Mouse (Mus musculus) heart, embryonic 16.5 days (tissue): ENCODE data around the gene Guca1b. TPM values are rescaled to one million over a fixed set of nuclear protein-coding genes. Genes with fewer than 3 reads are reported as not detected.

Experiments
- ATAC-seq: fragments of 200-750 bp; cut with Nextera tagmentation; replicated peaks from 2 replicates; pipeline ENCODE4 v1.8.0; 2017; ENCODE audit warnings: moderate number of reproducible peaks; ENCODE audit not compliant: insufficient read depth, low FRiP score; ENCODE audit errors: extremely low read depth
- H3K27ac ChIP-seq: fragments of 300-500 bp; sonication (generic); 2 replicates; pipeline ENCODE4 v1.5.1; 2014; ENCODE audit warnings: mild to moderate bottlenecking, low read length, control low read depth, moderate library complexity
- H3K27me3 ChIP-seq: fragments of 300-500 bp; sonication (generic); 2 replicates; pipeline ENCODE4 v1.6.1; 2014; ENCODE audit warnings: low read length, mixed read lengths; ENCODE audit not compliant: control insufficient read depth, insufficient read depth
- H3K36me3 ChIP-seq: fragments of 300-500 bp; sonication (generic); 2 replicates; pipeline ENCODE4 v1.6.1; 2014; ENCODE audit not compliant: control insufficient read depth, insufficient read depth
- H3K4me1 ChIP-seq: fragments of 300-500 bp; sonication (generic); 2 replicates; pipeline ENCODE4 v1.6.1; 2014; ENCODE audit warnings: low read length, mixed read lengths; ENCODE audit not compliant: control insufficient read depth, insufficient read depth
- H3K4me2 ChIP-seq: fragments of 300-500 bp; sonication (generic); 2 replicates; pipeline ENCODE4 v1.6.1; 2014; ENCODE audit warnings: low read depth, mild to moderate bottlenecking, control low read depth, low read length
- H3K4me3 ChIP-seq: fragments of 300-500 bp; sonication (generic); 2 replicates; pipeline ENCODE4 v1.5.1; 2014; ENCODE audit warnings: mild to moderate bottlenecking, control low read depth, low read length
- H3K9ac ChIP-seq: fragments of 300-500 bp; sonication (generic); 2 replicates; pipeline ENCODE4 v1.6.1; 2014; ENCODE audit warnings: low read length, control low read depth
- H3K9me3 ChIP-seq: fragments of 300-500 bp; sonication (generic); replicated peaks from 2 replicates; pipeline ENCODE4 v1.6.1; 2016; ENCODE audit warnings: low read length; ENCODE audit not compliant: control insufficient read depth
- WGBS: fragments of 180-500 bp; shearing (Covaris S2); extraction: QIAGEN DNeasy Blood & Tissue Kit; methylation state at CpG from one replicate; pipeline ENCODE4 v1.1.7; 2014; 5-methylcytosine and 5-hydroxymethylcytosine counted together
- polyA plus RNA-seq: library from polyadenylated mRNA; unstranded; fragments of >200 nt; fragmentation: Nextera tagmentation; extraction: Ambion mirVana; gene quantifications from 2 replicates; pipeline ENCODE4 v1.2.1, GENCODE M21; 2015

Gene Guca1b
- polyA plus RNA-seq, 1 experiment from 2014 or later, result 1.2 TPM

DNA sequence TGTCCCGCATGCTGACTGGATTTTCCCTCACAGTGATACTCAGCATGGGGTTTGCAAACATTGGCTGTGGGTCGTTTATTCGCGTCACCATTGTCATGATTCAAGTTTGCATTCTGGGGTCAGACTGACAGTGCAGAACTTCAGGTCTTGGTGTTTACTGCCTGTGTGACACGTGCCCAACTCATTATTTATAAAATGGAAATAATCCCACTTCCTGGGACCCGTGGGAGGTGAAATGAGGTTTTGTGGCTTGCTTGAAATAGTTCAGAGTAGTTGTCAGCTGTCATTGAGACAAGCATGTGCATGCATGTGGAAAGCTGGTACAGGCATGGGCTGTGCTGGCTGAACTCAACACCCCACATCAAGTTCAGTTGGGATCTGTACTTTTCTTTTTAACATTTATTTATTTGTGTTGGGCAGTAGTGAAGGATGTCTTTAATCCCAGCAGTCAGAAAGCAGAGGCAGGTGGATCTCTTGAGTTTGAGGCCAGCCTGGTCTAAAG is 8.4 kb upstream of the Guca1b start:
- H3K4me1 ChIP-seq, result no peaks in the 10 kb centered on the region
- ATAC-seq, result no peak
- H3K27me3 ChIP-seq, result no peaks in the 10 kb centered on the region
- H3K4me2 ChIP-seq, result no peak overlapping the region
- no peak overlapping the region for H3K4me3 ChIP-seq
- 85% methylated on average over 6 of the region's 6 CpGs for WGBS
- H3K9me3 ChIP-seq, result no peaks in the 10 kb centered on the region
- no peak overlapping the region for H3K27ac ChIP-seq
- H3K9ac ChIP-seq, result no peak overlapping the region
- peaks cover 62% of the 10 kb centered on the region for H3K36me3 ChIP-seq

DNA sequence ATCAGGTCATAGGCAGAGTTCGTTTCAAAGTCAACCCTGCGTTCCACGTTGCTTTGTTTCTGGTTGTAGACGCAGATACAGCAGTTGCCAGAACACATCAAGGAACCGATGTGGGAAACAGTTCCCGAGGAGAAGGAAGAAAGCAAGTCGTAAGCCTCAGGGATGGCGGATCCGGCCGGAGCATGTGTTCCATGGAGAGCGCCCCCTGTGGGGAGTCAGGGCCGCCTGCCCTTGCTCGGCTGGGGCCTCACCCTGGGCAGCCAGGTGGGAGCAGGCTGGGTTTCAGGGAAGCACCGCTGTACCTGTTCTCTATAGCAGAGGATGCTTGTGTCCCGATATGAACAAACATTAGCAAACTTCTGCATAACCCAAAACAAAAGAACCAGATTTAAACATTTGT is 7.1 kb upstream of the Guca1b start:
- Histone ChIP-seq H3K36me3 (peaks cover 59% of the 10 kb centered on the region), H3K27me3 (no peaks in the 10 kb centered on the region), H3K9ac (no peak overlapping the region), H3K4me1 (no peaks in the 10 kb centered on the region), H3K4me2 (no peak overlapping the region), H3K9me3 (no peaks in the 10 kb centered on the region), H3K4me3 (no peak overlapping the region), H3K27ac (no peak overlapping the region)
- ATAC-seq, result no peak
- 77% methylated on average over 15 of the region's 15 CpGs for WGBS

DNA sequence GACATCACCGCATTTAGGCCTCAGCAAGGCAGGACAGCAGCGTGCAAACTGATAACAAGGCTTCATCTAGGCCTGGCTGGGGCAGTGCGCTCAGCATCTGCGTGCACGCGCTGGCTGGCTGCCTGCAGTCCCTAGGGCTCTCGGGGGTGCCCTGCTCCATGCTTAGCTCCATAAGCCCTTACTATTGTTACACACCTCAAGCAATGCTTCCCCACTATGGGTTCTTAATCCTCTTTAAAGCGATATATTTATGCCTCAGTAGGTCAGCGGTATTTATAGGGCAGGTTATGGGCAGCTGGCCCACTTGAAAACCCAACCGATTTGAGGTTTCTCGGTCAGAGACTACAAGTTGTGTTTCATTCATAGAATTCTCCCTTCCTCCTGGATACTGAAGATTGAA is 3.3 kb upstream of the Guca1b start:
- Histone ChIP-seq H3K9me3 (peaks cover 5% of the 10 kb centered on the region; the same call in 1 of the 2 replicates), H3K27ac (no peak overlapping the region), H3K27me3 (no peaks in the 10 kb centered on the region), H3K4me3 (no peak overlapping the region), H3K9ac (no peak overlapping the region), H3K4me2 (no peak overlapping the region), H3K4me1 (no peaks in the 10 kb centered on the region), H3K36me3 (peaks cover 24% of the 10 kb centered on the region)
- no peak for ATAC-seq
- WGBS, result 72% methylated on average over 11 of the region's 11 CpGs

DNA sequence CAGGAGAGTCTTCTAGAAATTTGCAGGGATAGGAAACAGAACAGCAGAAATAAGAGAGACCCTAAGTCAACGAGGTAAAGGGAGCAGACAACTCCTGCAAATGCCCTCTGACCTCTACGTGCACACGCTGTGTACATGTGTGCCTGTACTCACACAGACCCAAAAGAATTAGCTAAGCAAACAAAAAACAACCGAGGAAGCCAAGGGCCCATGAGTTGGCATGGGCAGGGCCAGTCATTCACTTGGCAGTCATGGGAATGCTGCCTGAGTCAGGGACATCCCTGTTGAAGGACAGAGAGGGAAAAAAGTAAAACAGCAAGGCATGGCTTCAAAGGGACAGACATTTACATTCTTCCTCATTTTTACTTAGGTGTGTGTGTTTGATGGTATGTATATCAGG is 1.9 kb upstream of the Guca1b start:
- Histone ChIP-seq H3K9ac (no peak overlapping the region), H3K4me1 (no peaks in the 10 kb centered on the region), H3K27me3 (no peaks in the 10 kb centered on the region), H3K27ac (no peak overlapping the region), H3K4me2 (no peak overlapping the region), H3K9me3 (peaks cover 5% of the 10 kb centered on the region; the same call in 1 of the 2 replicates), H3K36me3 (peaks cover 22% of the 10 kb centered on the region), H3K4me3 (no peak overlapping the region)
- ATAC-seq, result no peak
- WGBS, result 88% methylated on average over 4 of the region's 4 CpGs

DNA sequence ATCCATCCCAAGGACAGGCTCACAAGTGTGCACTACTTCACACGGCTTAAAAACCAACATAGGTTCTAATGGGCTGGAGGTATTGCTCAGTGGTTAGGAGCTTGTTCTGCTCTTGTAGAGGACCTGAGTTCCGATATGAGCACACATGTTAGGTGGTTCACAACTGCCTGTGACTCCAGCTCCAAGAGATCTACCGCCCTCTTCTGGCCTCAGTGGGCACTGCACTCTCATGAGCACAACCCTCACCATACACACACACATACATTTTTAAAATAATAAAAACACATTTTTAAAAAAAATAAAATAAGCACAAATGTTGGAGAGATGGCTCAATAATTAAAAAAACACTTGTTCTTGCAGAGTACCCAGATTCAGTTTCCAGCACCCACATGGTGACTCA is 1.1 kb upstream of the Guca1b start:
- 90% methylated on average over 3 of the region's 3 CpGs for WGBS
- Histone ChIP-seq H3K9me3 (peaks cover 5% of the 10 kb centered on the region; the same call in 1 of the 2 replicates), H3K27me3 (no peaks in the 10 kb centered on the region), H3K4me1 (no peaks in the 10 kb centered on the region), H3K27ac (no peak overlapping the region), H3K36me3 (peaks cover 16% of the 10 kb centered on the region), H3K4me3 (no peak overlapping the region), H3K9ac (no peak overlapping the region), H3K4me2 (no peak overlapping the region)
- no peak for ATAC-seq

DNA sequence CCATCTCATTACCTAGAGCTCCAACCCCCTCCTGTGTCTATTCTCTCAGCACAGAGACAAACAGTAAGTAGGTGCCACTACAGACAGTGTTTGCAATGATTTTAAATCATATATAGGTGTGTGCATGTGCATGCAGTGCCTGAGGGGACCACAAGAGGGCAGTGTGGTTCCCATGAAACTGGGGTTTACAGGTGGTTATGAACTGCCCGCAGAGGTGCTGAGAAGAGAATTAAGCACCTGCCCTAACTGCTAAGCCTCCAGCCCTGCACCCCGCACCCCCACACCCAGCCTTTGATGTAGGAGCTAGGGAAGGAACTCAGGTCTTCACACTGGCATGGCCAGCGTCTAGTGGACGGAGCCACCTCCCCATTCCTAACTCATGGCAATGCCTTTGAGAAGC is 1.5 kb downstream of the Guca1b start:
- WGBS, result 58% methylated on average over 4 of the region's 4 CpGs
- Histone ChIP-seq H3K4me1 (no peaks in the 10 kb centered on the region), H3K4me2 (no peak overlapping the region), H3K4me3 (no peak overlapping the region), H3K27me3 (no peaks in the 10 kb centered on the region; the same call in 1 of the 2 replicates), H3K9me3 (peaks cover 5% of the 10 kb centered on the region; the same call in 1 of the 2 replicates), H3K27ac (no peak overlapping the region), H3K9ac (no peak overlapping the region), H3K36me3 (0 out of 2 replicates have a peak, but pooled peaks cover 3% of the 10 kb centered on the region)
- no peak for ATAC-seq

DNA sequence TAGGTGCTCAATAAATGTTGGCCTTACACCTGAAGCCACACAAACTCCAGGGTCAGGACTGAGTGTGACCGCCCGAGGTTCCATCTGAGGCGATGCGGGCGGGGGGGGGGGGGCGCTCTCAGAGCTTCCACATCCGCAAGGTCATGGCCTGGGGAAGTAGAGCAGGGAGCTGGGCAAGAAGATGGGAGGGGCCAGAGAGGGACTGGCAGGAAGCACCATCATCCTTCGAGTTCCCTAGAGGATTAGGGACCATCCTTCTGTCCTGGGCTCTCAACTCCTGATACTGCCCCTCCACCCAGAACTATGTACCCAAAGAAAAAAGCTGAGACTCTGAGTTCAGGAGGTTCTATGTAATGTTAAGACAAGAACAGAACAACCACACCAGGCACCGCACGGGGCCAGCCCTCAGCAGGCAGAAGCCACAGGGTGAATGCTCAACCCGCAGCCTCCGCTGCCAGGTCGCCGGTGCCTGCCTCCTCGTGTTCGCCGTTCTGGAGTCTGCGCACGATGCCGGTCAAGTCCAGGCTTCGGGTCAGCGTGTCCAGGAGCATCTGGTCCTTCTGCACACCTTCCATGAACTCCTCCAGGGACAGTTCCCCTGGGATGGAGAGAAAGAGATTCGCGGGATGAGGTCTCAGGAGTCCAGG is 9.2 kb downstream of the Guca1b start:
- H3K9ac ChIP-seq, result no peak overlapping the region
- H3K27me3 ChIP-seq, result peaks cover 5% of the 10 kb centered on the region
- no peaks in the 10 kb centered on the region for H3K36me3 ChIP-seq
- no peak overlapping the region for H3K27ac ChIP-seq
- WGBS, result 19% methylated on average over 24 of the region's 24 CpGs
- peak overlapping the region; percentile 64 for H3K4me2 ChIP-seq
- peak overlapping the region; percentile 46 for H3K4me3 ChIP-seq
- peaks cover 6% of the 10 kb centered on the region; the same call in 1 of the 2 replicates for H3K4me1 ChIP-seq
- H3K9me3 ChIP-seq, result no peaks in the 10 kb centered on the region
- 0 out of 2 replicates have a peak, but pooled peaks have one; percentile 21 for ATAC-seq

DNA sequence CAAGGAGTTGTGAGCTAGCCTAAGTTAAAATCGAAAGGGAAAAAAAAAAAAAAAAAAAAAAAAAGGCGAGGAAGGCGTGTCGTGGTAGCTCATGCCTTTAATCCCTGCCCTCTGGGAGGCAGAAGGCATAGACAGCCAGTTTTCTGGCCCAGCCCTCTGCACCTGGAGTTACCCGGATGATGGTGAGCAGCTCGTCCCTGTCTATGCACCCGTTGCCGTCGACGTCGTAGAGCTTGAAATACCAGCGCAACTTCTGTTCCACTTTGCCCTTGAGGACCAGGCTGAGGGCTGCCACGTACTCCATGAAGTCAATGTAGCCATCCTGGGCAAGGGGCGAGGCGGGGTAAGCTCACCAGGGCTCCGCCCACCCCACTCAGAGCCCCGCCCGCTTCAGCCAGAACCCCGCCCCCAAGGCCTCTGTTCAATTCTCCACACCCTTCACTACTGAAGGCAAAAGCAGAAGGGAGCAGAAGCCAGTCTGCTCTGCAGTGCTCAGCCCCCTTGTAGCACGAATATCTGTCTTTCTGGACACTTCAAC is 10.3 kb downstream of the Guca1b start:
- H3K4me3 ChIP-seq, result peak overlapping the region; percentile 46
- peak; percentile 70 for ATAC-seq
- H3K9ac ChIP-seq, result peak overlapping the region; percentile 15; the same call in 1 of the 2 replicates

DNA sequence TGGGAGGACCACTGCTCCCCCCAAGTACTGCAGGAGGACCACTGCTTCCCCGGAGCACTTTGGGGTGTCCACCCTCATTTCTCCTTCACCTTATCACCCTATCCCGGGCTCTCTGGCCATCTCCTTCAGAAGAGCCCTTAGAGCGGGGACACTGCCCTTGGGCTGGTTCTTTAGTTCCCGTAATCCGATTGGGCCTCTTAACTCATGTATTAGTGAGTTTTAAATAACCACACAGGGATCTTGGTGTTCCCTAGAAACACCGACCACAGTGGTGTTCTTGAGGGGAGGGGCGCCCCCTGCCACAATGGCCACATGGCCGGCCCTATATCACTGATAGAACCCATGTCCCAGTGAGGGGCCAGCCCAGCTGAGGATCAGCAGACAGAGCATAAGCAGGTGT is 13.9 kb downstream of the Guca1b start:
- ATAC-seq, result no peak
- Histone ChIP-seq H3K4me3 (no peak overlapping the region), H3K27ac (no peak overlapping the region), H3K9ac (no peak overlapping the region), H3K36me3 (no peaks in the 10 kb centered on the region), H3K27me3 (peaks cover 8% of the 10 kb centered on the region; the same call in 1 of the 2 replicates), H3K9me3 (no peaks in the 10 kb centered on the region), H3K4me2 (no peak overlapping the region), H3K4me1 (peaks cover 6% of the 10 kb centered on the region; the same call in 1 of the 2 replicates)
- 76% methylated on average over 8 of the region's 8 CpGs for WGBS

More for the DNA sequence above, 10.3 kb downstream of the Guca1b start:
- peaks cover 6% of the 10 kb centered on the region for H3K27me3 ChIP-seq
- H3K36me3 ChIP-seq, result no peaks in the 10 kb centered on the region
- 3% methylated on average over 19 of the region's 20 CpGs for WGBS
- H3K4me1 ChIP-seq, result peaks cover 6% of the 10 kb centered on the region; the same call in 1 of the 2 replicates
- H3K4me2 ChIP-seq, result peak overlapping the region; percentile 64
- no peaks in the 10 kb centered on the region for H3K9me3 ChIP-seq
- H3K27ac ChIP-seq, result no peak overlapping the region
